Mouse (Mus musculus) kidney, adult 10 weeks (tissue): Measurements from ENCODE around the gene H2-Ob. TPM values are rescaled to one million over a fixed set of nuclear protein-coding genes. Genes with fewer than 3 reads are reported as not detected.

ENCODE experiments used
- polyA plus RNA-seq: library from polyadenylated mRNA; stranded (reverse); fragments of 350-450 nt; fragmentation: Illumina TruSeq; extraction: RNeasy Lipid Tissue Mini Kit (QIAGEN cat#74804); gene quantifications from one replicate; pipeline ENCODE4 v1.2.3, GENCODE M21; 2014; ENCODE audit warnings: low read depth, low replicate concordance

Gene H2-Ob
- polyA plus RNA-seq: 1.1 TPM

GRCm38 (mm10) chr17:34238706-34239105, at the start of gene H2-Ob:
Gene H2-Ob, plus strand, starts transcription at chr17:34238903.

GRCm38 (mm10) chr17:34196941-34197894, 41.5 kb upstream of the H2-Ob start, which contains the start of gene Psmb8:
Gene Psmb8, plus strand, starts transcription at chr17:34197721.

GRCm38 (mm10) chr17:34203444-34203843, 35.3 kb upstream of the H2-Ob start, which contains the start of gene Tap2:
Gene Tap2, plus strand, starts transcription at chr17:34203527.

GRCm38 (mm10) chr17:34257594-34258375, 19.1 kb downstream of the H2-Ob start, which contains the start of gene H2-Ab1:
Gene H2-Ab1, plus strand, starts transcription at chr17:34257689.

GRCm38 (mm10) chr17:34287648-34288047, 48.9 kb downstream of the H2-Ob start, which contains the start of gene H2-Aa:
Gene H2-Aa, minus strand, starts transcription at chr17:34287823.

Other genes with a start within 250 kb of the H2-Ob start
- gene H2-K1, start 238.6 kb upstream of the H2-Ob start, polyA plus RNA-seq: 78.8 TPM
- gene Ring1, start 214.2 kb upstream of the H2-Ob start, polyA plus RNA-seq: 0.44 TPM
- 3.7 TPM for gene H2-Ke6, start 210.8 kb upstream of the H2-Ob start, polyA plus RNA-seq
- 0.73 TPM for gene Slc39a7, start 207.2 kb upstream of the H2-Ob start, polyA plus RNA-seq
- 0.77 TPM for gene Rxrb, start 207.1 kb upstream of the H2-Ob start, polyA plus RNA-seq
- gene Col11a2, start 199.5 kb upstream of the H2-Ob start, polyA plus RNA-seq: not detected
- gene H2-Oa, start 146.6 kb upstream of the H2-Ob start, polyA plus RNA-seq: not detected
- not detected for gene H2-DMa, start 119.4 kb upstream of the H2-Ob start, polyA plus RNA-seq
- gene Brd2, start 116.3 kb upstream of the H2-Ob start, polyA plus RNA-seq: 167 TPM
- 0.44 TPM for gene H2-DMb2, start 95.6 kb upstream of the H2-Ob start, polyA plus RNA-seq
- gene H2-DMb1, start 85.8 kb upstream of the H2-Ob start, polyA plus RNA-seq: 7.9 TPM
- 1.2 TPM for gene Tap1, start 51.4 kb upstream of the H2-Ob start, polyA plus RNA-seq
- gene Psmb9, start 51.1 kb upstream of the H2-Ob start, polyA plus RNA-seq: not detected
- 0.73 TPM for gene Psmb8, start 41.2 kb upstream of the H2-Ob start, polyA plus RNA-seq
- not detected for gene Tap2, start 35.4 kb upstream of the H2-Ob start, polyA plus RNA-seq
- 18.3 TPM for gene H2-Ab1, start 18.8 kb downstream of the H2-Ob start, polyA plus RNA-seq
- gene H2-Aa, start 48.9 kb downstream of the H2-Ob start, polyA plus RNA-seq: 51.8 TPM
- 2.6 TPM for gene H2-Eb1, start 67.0 kb downstream of the H2-Ob start, polyA plus RNA-seq
- gene H2-Eb2, start 86.8 kb downstream of the H2-Ob start, polyA plus RNA-seq: not detected
- not detected for gene Btnl2, start 115.9 kb downstream of the H2-Ob start, polyA plus RNA-seq
- not detected for gene Btnl1, start 138.2 kb downstream of the H2-Ob start, polyA plus RNA-seq
- gene BC051142, start 159.9 kb downstream of the H2-Ob start, polyA plus RNA-seq: 1.9 TPM
- gene Btnl4, start 238.4 kb downstream of the H2-Ob start, polyA plus RNA-seq: not detected